Mouse (Mus musculus): ENCODE results near the gene Krt1.

GRCm38 (mm10) chr15:101856696-101857095 lies 6.1 kb upstream of the Krt1 start:
- TF ChIP-seq GATA1 (IDR thresholded peaks at IDR 0.05; ENCODE audit: low read length) (no peak), TAL1 (IDR thresholded peaks at IDR 0.05; ENCODE audit: low read length) (no peak)

All from erythroblast, embryonic 14.5 days (primary cell).